Mouse (Mus musculus): ENCODE measurements around the gene Tgfb1.

GRCm38 (mm10) chr7:25709961-25710360 is 23.2 kb downstream of the Tgfb1 start:
- TF ChIP-seq GATA1 (IDR thresholded peaks at IDR 0.05; ENCODE audit: borderline replicate concordance, low read length) (no peak), FLI1 (IDR thresholded peaks at IDR 0.05; ENCODE audit: low read length) (no peak)
